Mouse (Mus musculus): ENCODE results near the gene Rcsd1. TPM values are rescaled to one million over a fixed set of nuclear protein-coding genes. Genes with fewer than 3 reads are reported as not detected.
"Not testable (repeated sequence)": the region's sequence is repeated elsewhere in the genome, so short reads cannot be mapped to it uniquely, and the experiment has no call there.

Rcsd1 gene
- polyA plus RNA-seq, 1 experiment from 2014 or later = 9.6 TPM

DNA sequence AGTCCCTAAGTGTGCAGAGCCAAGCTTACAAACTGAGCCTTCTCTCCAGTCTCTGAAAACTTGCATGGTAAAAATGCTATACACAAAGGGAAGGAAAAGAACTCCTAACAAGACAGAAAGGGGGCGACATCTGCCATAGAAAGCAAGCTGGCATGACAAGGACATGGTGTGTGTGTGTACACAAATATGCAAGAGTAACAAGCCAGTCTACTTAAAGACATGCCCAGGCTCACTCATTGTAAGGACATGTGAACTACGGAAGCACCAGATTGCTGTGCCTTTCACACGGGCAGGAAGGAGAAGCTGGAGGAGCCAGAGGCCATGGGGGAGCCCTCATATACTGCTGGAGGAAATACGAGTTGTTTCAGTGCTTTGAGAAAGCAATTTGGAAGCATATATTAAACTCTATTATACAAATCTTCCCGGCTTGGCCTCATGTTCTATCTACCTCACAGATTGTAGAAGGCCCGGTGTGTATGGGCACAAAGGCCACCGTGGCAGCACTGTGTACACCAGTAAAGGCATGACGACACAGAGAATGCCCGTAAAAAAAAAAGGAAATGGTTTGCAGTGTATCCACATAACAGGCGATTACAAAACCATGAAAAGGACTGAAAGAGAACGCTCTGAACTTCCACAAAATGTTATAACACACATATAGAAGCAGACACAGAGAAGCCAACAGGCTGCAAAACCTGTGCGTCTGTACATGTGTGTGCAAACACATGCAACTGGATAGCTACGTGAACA is 28.3 kb downstream of the Rcsd1 start:
- Histone ChIP-seq H3K9ac (no peak overlapping the region), H3K27me3 (replicated peaks) (no peaks in the 10 kb centered on the region), H3K4me2 (no peak overlapping the region), H3K27ac (no peak overlapping the region), H3K4me3 (no peak overlapping the region), H3K36me3 (replicated peaks) (no peaks in the 10 kb centered on the region), H3K9me3 (no peaks in the 10 kb centered on the region), H3K4me1 (no peaks in the 10 kb centered on the region)
- 70% methylated on average over 13 of the region's 13 CpGs for WGBS
- ATAC-seq (replicated peaks) = no peak

DNA sequence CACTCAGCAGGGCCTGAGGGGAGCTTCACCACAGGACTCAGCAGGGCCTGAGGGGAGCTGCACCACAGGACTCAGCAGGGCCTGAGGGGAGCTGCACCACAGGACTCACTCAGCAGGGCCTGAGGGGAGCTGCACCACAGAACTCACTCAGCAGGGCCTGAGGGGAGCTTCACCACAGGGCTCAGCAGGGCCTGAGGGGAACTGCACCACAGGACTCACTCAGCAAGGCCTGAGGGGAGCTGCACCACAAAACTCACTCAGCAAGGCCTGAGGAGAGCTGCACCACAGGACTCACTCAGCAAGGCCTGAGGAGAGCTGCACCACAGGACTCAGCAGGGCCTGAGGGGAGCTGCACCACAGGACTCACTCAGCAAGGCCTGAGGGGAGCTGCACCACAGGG is 29.5 kb downstream of the Rcsd1 start:
- not testable (repeated sequence) for H3K4me3 ChIP-seq; H3K27me3 ChIP-seq (replicated peaks); H3K9me3 ChIP-seq; H3K36me3 ChIP-seq (replicated peaks); H3K27ac ChIP-seq; H3K4me1 ChIP-seq; H3K4me2 ChIP-seq; H3K9ac ChIP-seq; ATAC-seq (replicated peaks)

DNA sequence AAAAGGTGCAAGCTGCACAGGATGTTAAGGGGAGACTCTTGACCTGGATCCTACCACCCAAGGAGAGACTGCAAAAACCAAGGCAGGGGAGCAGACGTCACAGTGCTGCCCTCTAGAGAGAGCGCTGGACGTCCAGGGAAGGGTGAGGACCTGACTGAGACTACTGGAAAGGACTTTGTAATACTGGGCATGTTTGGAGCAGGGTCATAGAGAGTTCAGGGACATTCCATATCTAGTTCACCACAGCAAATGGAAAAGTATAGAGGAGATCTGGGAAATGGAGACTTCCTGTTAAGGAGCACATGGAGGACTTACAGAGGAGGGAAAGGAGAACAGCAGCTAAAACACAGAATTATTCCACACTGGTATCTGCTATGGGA is 29.9 kb downstream of the Rcsd1 start:
- no peaks in the 10 kb centered on the region for H3K36me3 ChIP-seq (replicated peaks)
- no peak overlapping the region for H3K27ac ChIP-seq
- no peaks in the 10 kb centered on the region for H3K4me1 ChIP-seq
- H3K27me3 ChIP-seq (replicated peaks) = no peaks in the 10 kb centered on the region
- 34% methylated on average over 3 of the region's 3 CpGs for WGBS
- ATAC-seq (replicated peaks) = no peak
- H3K4me3 ChIP-seq = no peak overlapping the region
- H3K9me3 ChIP-seq = no peaks in the 10 kb centered on the region
- no peak overlapping the region for H3K9ac ChIP-seq
- no peak overlapping the region for H3K4me2 ChIP-seq

DNA sequence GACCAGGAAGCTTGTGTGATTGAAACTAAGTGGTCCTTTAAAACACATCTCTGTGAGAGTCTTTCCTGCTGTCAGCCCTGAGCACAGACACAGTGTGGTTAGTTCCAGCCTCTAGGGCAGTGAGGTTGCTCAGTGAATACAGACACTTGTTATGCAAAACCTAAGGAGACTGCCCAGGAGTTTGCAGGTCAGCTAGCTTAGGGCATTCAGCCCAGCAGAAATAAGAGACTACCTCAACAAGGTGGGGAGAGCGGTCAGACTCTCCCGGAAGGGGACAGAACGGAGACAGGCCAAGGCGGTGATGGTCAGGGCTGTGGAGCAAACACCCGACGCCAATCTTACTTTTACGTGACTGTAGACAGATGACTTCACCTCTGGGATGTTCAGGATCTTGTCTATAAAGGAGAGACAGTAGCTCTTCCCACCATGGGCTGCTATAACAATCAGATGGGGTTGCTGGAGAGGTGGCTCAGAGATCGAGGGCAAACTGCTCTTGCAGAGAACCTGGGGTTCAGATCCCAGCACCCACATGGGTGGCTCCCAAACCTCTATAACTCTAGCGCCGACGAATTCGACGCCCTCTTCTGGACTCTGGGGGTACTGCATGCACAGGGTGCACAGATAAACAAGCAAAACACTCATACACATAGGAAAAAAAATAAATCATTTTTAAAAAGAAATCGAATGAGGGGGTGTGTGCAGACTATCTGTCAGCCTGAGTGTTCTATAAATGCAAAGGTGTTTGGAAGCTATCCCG is 30.5 kb downstream of the Rcsd1 start:
- H3K4me2 ChIP-seq = no peak overlapping the region
- no peak overlapping the region for H3K4me3 ChIP-seq
- H3K9me3 ChIP-seq = no peaks in the 10 kb centered on the region
- 61% methylated on average over 15 of the region's 15 CpGs for WGBS
- ATAC-seq (replicated peaks) = no peak
- H3K4me1 ChIP-seq = no peaks in the 10 kb centered on the region
- no peaks in the 10 kb centered on the region for H3K27me3 ChIP-seq (replicated peaks)
- no peak overlapping the region for H3K27ac ChIP-seq
- H3K9ac ChIP-seq = no peak overlapping the region
- no peaks in the 10 kb centered on the region for H3K36me3 ChIP-seq (replicated peaks)

DNA sequence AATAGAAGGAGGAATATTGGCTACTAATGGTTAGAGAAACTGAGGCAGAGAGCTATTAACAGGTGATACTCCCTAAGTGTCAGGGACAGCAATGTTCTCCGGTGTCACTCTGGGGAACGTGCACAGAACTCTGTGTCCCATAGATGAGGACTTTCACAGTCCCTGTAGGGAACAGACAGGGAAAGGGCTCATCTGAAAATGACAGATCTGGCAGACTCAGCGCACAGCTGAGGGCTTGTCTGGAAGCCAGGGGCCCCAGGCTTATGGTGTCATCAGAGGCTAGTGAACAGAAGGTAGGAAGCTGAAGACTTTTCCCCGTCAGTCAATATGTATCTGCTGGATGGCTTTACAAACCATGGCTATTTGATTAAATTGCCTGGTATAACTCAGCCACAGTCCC is 32.0 kb downstream of the Rcsd1 start:
- Histone ChIP-seq H3K4me2 (no peak overlapping the region), H3K9me3 (no peaks in the 10 kb centered on the region), H3K36me3 (replicated peaks) (no peaks in the 10 kb centered on the region), H3K27me3 (replicated peaks) (no peaks in the 10 kb centered on the region), H3K4me3 (no peak overlapping the region), H3K9ac (no peak overlapping the region), H3K27ac (no peak overlapping the region), H3K4me1 (no peaks in the 10 kb centered on the region)
- WGBS = 56% methylated on average over 4 of the region's 4 CpGs
- no peak for ATAC-seq (replicated peaks)

DNA sequence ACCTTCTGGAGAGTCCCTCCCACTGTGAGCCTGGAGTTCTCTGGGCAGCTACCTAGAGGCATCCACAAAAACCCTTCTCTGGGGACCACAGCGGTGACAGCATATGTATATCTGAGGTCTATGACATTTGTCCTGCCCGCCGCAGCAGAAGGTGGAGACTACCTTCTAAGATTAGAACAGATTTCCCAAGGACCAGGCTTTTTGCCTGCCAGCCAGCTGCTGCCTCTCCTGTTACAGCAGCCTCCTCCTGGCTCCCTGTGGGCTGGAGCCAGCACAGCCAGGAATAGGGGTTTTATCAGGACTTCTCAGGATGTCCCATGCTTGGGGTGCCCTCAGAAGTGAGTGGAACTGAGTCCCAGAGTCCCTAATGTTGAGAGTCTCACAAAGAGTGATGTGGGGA is 32.6 kb downstream of the Rcsd1 start:
- 73% methylated on average over 3 of the region's 3 CpGs for WGBS
- H3K27ac ChIP-seq = no peak overlapping the region
- no peak overlapping the region for H3K4me2 ChIP-seq
- H3K9me3 ChIP-seq = no peaks in the 10 kb centered on the region
- H3K9ac ChIP-seq = no peak overlapping the region
- H3K4me1 ChIP-seq = no peaks in the 10 kb centered on the region
- H3K4me3 ChIP-seq = no peak overlapping the region
- ATAC-seq (replicated peaks) = no peak
- no peaks in the 10 kb centered on the region for H3K36me3 ChIP-seq (replicated peaks)
- H3K27me3 ChIP-seq (replicated peaks) = no peaks in the 10 kb centered on the region

DNA sequence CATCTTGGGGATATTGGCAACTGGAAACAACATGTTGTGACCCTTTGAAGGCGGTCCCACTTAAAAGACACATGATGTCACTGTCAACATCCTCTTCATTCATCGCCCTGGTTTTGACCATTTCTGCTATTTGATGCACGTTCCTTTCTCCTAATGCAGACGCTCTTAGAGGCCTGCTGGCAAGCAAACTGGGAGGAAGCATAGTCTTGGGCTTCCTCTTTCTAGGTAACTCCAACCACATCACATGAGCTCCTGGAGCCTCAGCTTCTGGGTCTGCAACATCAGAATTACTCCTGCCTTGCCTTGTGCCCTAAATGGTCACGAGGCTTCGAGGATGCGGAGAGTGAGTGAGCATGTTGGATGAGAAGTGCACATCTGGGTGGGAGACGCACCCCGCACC is 34.4 kb downstream of the Rcsd1 start:
- Histone ChIP-seq H3K9ac (no peak overlapping the region), H3K27me3 (replicated peaks) (no peaks in the 10 kb centered on the region), H3K4me3 (no peak overlapping the region), H3K36me3 (replicated peaks) (no peaks in the 10 kb centered on the region), H3K9me3 (no peaks in the 10 kb centered on the region), H3K4me2 (no peak overlapping the region), H3K4me1 (no peaks in the 10 kb centered on the region), H3K27ac (no peak overlapping the region)
- ATAC-seq (replicated peaks) = no peak
- 94% methylated on average over 9 of the region's 9 CpGs for WGBS

DNA sequence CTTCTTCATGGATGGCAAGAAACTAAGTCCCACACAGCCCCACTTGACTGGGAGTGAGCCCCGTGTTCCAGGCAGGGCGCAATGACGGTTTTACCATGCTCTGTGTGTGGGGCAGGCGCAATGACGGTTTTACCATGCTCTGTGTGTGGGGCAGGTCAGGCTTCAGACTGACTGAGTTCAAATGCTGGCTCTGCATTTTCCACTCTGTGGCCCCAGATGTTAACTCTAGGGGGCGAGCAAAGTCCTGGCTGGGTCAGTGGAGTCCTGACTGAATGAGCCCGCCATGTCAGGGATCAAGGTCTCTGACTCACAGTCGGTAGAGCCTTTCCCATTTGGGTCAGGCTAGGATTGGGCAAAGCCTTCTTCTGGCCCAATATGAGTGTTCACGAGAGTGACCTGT is 37.2 kb downstream of the Rcsd1 start:
- H3K36me3 ChIP-seq (replicated peaks) = no peaks in the 10 kb centered on the region
- no peak overlapping the region for H3K27ac ChIP-seq
- no peak for ATAC-seq (replicated peaks)
- WGBS = 78% methylated on average over 9 of the region's 9 CpGs
- no peak overlapping the region for H3K4me3 ChIP-seq
- no peaks in the 10 kb centered on the region for H3K4me1 ChIP-seq
- no peak overlapping the region for H3K9ac ChIP-seq
- no peaks in the 10 kb centered on the region for H3K27me3 ChIP-seq (replicated peaks)
- no peaks in the 10 kb centered on the region for H3K9me3 ChIP-seq
- H3K4me2 ChIP-seq = no peak overlapping the region

DNA sequence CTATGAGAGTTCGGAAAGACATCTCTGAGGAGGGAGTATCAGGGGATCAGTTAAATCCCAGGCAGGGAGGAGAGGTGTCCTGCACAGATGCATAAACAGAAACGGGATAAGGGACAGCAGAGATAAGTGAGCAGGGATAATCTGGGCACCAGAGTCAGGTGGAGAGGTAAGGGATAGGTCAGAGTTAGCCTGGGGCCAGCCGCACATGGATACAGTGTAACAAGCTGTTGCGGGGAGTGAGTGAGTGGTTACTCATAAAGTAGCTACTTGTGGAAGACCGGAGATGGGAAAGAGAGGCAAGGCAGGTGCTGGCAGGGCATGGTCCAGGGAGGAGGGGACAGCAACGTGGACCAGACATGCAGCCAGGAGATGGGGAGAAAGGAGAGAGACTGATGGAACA is 39.5 kb downstream of the Rcsd1 start:
- no peak for ATAC-seq (replicated peaks)
- H3K4me2 ChIP-seq = no peak overlapping the region
- no peak overlapping the region for H3K9ac ChIP-seq
- WGBS = 82% methylated on average over 6 of the region's 6 CpGs
- H3K4me3 ChIP-seq = no peak overlapping the region
- H3K9me3 ChIP-seq = no peaks in the 10 kb centered on the region
- H3K36me3 ChIP-seq (replicated peaks) = no peaks in the 10 kb centered on the region
- no peak overlapping the region for H3K27ac ChIP-seq
- H3K27me3 ChIP-seq (replicated peaks) = no peaks in the 10 kb centered on the region
- H3K4me1 ChIP-seq = no peaks in the 10 kb centered on the region

DNA sequence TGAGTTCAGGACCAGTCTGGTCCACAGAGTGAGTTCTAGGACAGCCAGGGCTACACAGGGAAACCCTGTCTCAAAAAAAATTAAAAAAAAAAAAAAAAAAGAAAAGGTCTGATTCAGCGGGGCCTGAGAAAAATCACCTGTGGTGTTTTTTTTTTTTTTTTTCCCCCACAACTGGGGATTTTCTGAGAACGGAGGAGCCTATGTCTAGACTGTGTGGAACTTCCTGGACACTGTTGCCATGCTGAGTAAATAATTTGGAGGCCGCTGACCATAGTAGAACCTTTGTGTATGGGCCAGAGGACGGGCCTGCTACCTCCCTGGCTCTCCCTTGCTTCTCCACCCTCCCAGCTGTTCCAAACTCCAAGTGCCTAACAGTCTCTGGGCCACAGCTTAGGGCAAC is 40.7 kb downstream of the Rcsd1 start:
- H3K4me1 ChIP-seq = no peaks in the 10 kb centered on the region
- H3K4me2 ChIP-seq = no peak overlapping the region
- H3K9me3 ChIP-seq = no peaks in the 10 kb centered on the region
- H3K27me3 ChIP-seq (replicated peaks) = no peaks in the 10 kb centered on the region
- ATAC-seq (replicated peaks) = no peak
- H3K36me3 ChIP-seq (replicated peaks) = no peaks in the 10 kb centered on the region
- WGBS = 78% methylated on average over 4 of the region's 4 CpGs
- no peak overlapping the region for H3K9ac ChIP-seq
- no peak overlapping the region for H3K4me3 ChIP-seq
- no peak overlapping the region for H3K27ac ChIP-seq

DNA sequence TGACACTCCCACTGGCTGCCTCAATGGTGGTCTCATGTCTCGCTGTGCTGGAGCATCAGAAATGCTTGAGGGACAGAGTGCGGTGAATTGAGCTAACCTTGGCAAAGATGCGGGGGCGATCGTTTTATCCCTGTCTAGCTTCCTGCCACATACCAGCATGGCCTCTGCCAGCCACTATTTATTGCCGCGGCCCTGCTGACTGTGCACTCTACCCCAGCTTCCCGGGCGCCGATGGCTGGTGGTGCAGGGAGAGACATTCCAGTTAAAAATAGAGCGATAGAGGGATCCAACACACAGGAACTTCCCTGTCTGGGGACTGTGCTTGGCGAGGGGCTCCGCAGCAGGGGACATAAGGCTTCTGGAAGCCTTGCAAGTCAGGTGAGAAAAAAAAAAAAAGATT is 42.2 kb downstream of the Rcsd1 start:
- 66% methylated on average over 13 of the region's 13 CpGs for WGBS
- Histone ChIP-seq H3K27ac (no peak overlapping the region), H3K4me1 (peaks cover 12% of the 10 kb centered on the region; the same call in 1 of the 2 replicates), H3K9me3 (no peaks in the 10 kb centered on the region), H3K4me2 (no peak overlapping the region), H3K27me3 (replicated peaks) (no peaks in the 10 kb centered on the region), H3K9ac (no peak overlapping the region), H3K36me3 (replicated peaks) (no peaks in the 10 kb centered on the region), H3K4me3 (no peak overlapping the region)
- ATAC-seq (replicated peaks) = no peak

DNA sequence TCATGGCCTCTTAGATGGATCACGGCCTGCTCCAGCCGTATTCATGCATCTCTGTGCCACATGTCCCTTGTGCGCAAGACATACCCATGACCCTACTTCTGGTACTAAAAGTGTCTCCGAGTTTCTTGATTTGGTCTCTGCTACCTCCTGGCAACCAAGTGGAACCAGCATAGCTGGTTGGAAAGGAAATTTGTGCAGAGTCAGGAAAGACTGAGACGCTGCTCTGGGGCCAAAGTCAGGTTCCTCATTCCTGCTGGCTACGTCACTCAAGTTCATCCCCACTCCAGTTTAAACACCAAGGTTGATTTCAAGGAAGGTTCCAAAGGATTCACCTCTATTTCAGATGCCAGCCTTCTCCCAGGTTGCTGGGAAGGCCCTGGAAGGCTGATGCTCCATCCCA is 42.6 kb downstream of the Rcsd1 start:
- H3K27me3 ChIP-seq (replicated peaks) = no peaks in the 10 kb centered on the region
- 94% methylated on average over 6 of the region's 6 CpGs for WGBS
- H3K9me3 ChIP-seq = no peaks in the 10 kb centered on the region
- no peak overlapping the region for H3K27ac ChIP-seq
- no peaks in the 10 kb centered on the region for H3K36me3 ChIP-seq (replicated peaks)
- no peak overlapping the region for H3K9ac ChIP-seq
- ATAC-seq (replicated peaks) = no peak
- no peak overlapping the region for H3K4me3 ChIP-seq
- peaks cover 13% of the 10 kb centered on the region; the same call in 1 of the 2 replicates for H3K4me1 ChIP-seq
- no peak overlapping the region for H3K4me2 ChIP-seq

DNA sequence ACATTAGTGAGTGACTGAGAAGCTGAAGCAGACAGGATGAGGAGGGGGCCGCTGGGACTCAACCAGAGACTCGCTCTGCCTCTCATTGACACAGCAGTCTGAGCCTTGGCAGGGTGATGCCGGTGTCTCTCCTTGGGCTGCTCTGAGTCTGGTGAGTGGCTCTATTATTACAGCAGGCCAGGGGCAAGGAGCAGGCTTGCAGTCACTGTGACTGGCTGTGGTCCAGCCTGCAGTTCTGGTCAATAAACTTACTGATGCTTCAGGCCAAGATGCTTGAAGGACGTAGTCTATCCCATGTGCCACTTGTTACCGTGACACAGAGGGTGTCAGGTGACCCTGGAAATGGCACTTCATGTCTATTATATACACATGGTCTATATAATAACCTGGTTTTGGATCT is 43.8 kb downstream of the Rcsd1 start:
- Histone ChIP-seq H3K4me1 (peaks cover 13% of the 10 kb centered on the region; the same call in 1 of the 2 replicates), H3K4me3 (no peak overlapping the region), H3K36me3 (replicated peaks) (no peaks in the 10 kb centered on the region), H3K9ac (no peak overlapping the region), H3K4me2 (no peak overlapping the region), H3K27me3 (replicated peaks) (no peaks in the 10 kb centered on the region), H3K9me3 (no peaks in the 10 kb centered on the region), H3K27ac (no peak overlapping the region)
- 77% methylated on average over 5 of the region's 5 CpGs for WGBS
- ATAC-seq (replicated peaks) = no peak

Measured in midbrain, embryonic 15.5 days (tissue).